Mouse (Mus musculus) layer of hippocampus, adult 2 months (tissue): ENCODE results near the gene Crispld2. TPM values are rescaled to one million over a fixed set of nuclear protein-coding genes. Genes with fewer than 3 reads are reported as not detected.

ENCODE experiments used
- DNase-seq, 2 experiments: peaks; one replicate each; pipeline ENCODE4 v3.0.0; 2022; ENCODE audit warnings: low spot score in 2 of 2
- H3K27ac ChIP-seq: fragments of 200-600 bp; 2 replicates; pipeline ENCODE4 v1.8.1; 2022
- H3K4me3 ChIP-seq: fragments of 200-600 bp; 2 replicates; pipeline ENCODE4 v1.8.1; 2022; ENCODE audit warnings: mild to moderate bottlenecking
- CTCF ChIP-seq: fragments of 200-600 bp; conservative IDR thresholded peaks from 2 replicates; pipeline ENCODE4 v1.8.1; 2022; ENCODE audit warnings: antibody characterized with exemption, mild to moderate bottlenecking, moderate library complexity
- total RNA-seq, 2 experiments: library from RNA; stranded (reverse); gene quantifications; 2 replicates each; pipeline ENCODE4 v1.2.3; 2021

Gene Crispld2
- total RNA-seq, 2 experiments from 2014 or later = 2.0 to 2.5 TPM

DNA sequence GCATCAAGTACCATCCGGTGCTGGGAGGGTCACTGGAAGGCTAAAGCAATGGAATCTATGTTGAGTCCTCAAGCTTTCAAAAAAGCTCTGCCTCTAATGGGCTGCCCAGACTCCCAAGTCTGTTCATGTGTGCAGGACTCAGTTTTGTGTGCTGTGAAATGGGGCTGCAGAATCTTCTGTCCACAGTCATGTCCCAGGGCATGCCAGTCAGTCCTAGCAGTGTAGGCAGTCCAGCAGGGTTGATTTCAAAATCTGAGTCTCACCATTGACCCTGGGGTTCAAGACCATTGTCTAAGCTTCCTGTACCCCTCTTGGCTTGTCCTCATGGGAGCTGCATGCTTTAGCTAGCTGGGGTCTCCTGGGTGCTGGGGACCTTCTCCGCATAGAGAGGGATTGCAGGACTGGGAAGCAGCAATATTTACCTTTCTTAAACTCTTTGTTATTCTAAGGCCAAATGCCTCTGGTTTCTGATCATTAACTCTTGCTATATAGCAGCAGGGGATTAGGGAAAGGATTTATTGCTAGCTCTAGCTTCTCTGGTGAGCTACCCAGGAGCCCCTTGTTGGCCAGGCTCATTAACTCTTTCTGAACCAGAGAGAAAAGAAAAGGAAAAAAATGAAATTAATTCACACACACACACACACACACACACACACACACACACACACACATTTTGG lies 12.6 kb downstream of the Crispld2 start:
- DNase-seq = no peak
- Histone ChIP-seq H3K27ac (no peak overlapping the region), H3K4me3 (no peak overlapping the region)
- no peak for TF ChIP-seq CTCF

DNA sequence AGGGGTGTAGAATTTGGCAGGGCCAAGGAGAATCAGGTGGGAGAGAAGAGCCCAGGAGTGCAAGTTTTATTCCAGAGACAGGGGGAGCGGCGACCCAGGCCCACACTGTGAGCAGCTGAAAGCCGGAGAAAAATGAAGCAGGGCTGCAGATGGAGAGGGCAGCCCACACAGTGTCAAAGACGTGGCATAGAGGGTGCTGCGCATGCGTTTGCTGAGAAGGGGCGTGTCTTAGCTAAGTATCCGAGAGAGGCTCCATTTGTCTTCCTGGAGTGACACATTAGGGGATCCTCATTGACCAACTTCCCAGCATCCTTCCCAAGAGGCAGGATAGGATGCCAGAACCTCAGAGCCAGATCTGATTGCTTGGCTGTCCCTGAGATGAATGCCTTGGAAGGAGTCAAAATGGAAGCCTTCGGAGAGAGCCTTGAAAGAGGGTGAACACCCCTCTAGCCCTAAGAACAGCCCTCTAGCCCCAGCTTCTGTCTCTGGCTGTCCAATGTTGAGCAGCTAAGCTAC lies 14.5 kb downstream of the Crispld2 start:
- no peak for DNase-seq
- H3K4me3 ChIP-seq = no peak overlapping the region
- no peak for TF ChIP-seq CTCF
- no peak overlapping the region for H3K27ac ChIP-seq

DNA sequence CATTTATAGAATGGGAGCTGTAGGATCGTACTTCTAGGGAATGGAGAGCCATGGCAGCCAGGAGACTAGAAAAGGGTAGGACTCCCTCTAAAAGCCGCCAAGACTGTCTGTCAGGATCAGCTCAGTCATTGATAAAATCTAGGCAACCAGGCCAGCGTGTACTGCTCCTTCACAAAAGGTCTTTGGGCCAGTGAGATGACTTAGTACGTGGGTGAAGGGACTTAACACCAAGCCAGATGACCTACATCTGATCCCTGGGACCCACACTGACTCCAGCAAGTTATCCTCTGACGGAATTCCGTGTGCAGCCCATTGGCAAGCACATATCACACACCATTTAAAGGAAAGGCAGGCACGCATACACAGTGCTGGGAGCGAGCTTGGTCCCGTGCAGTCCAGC lies 14.9 kb downstream of the Crispld2 start:
- DNase-seq = no peak
- TF ChIP-seq CTCF = no peak
- Histone ChIP-seq H3K27ac (no peak overlapping the region), H3K4me3 (no peak overlapping the region)

DNA sequence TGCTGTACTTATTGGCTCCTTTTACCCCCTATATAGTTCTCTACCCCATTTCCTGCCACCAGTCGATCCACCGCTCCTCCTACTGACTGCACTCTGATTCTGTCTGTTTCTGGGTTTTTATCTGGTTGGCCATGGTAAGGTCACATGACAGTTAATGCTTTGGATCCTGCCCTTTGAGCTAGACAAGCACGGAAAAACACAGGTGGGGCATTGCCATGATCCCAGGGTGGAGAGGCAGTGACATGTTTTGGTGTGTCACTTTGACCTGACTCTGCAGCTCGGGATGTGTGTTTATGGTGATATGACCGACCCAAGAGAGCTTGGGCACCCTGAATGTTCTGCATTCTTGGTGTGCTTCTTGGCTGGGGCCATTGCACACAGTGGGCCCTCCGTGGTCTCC lies 17.0 kb downstream of the Crispld2 start:
- H3K4me3 ChIP-seq = no peak overlapping the region
- DNase-seq = no peak
- TF ChIP-seq CTCF = no peak
- H3K27ac ChIP-seq = no peak overlapping the region

DNA sequence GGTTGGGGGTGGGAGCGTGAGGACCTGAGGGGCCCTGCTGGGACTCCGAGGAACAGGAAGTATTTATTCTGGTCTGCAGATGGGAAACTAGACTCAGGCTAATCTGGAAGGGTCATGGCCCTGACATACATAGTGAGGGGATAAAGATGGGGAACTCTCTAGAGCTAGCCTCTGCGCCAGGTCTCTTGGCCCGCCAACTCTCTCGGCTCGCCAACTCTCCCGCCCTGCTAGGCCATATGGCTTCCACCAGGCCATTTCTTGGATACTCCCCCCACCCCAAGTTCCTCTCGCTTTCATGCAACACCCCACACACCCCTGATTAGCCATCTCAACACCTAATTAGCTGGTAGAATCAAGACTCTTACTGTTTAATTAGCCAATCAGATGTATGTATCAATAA lies 20.3 kb downstream of the Crispld2 start:
- DNase-seq = no peak
- no peak for TF ChIP-seq CTCF
- H3K4me3 ChIP-seq = no peak overlapping the region
- no peak overlapping the region for H3K27ac ChIP-seq

DNA sequence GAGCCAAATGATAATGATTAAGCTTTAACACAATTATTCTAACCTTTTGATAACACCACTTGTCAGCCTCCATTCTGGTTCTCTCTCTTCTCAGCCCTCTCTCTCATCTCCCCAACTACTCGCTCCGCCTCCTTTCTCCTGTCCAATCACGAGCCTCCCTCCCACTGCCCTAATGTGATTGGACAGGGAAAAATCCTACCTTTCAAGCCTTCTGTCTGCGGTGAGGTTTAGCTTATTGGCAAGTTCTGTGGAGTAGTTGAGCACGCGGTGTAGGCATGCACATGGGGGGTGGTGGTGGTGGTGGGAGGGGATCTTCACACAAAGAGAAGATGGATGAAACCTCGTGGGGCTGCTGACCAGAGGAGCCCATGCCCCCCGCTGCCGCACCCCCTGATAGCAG lies 20.7 kb downstream of the Crispld2 start:
- no peak for DNase-seq
- Histone ChIP-seq H3K27ac (no peak overlapping the region), H3K4me3 (no peak overlapping the region)
- TF ChIP-seq CTCF = no peak

DNA sequence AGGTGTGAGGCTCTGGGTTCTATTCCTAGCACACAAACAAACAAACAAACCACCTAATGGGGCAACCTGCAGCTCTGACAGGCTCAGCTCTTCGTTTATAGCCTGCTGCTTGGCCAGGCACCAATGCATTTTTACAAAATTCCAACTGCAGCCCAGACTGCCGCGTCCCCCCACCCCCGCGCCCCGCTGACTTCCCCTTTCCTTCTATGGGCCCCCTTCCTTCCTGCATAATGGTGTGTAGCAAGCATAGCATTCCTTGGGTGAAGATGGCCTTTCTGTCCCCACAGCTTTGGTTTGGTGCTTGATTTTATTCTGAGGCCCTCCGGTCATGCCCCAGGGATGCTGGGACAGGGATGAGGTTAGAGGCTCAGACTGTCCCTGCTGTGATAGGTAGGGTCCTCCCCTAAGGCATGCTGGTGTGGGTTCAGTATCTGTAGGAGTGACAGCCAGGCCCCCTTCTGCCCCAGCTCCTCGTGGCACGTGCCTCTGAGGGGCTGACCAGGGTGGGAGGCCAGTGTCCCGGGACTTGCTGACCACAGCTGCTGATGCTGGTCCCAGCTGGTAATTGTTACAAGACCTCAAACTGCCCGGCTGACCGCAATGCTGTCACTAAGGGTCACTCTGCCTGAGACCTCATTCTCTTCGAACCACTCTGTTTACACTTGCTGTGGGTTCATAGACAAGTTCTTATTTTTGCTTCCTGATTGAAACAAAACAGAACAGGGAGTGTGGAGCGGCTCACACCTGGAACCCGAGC lies 22.2 kb downstream of the Crispld2 start:
- Histone ChIP-seq H3K27ac (no peak overlapping the region), H3K4me3 (no peak overlapping the region)
- no peak for DNase-seq
- no peak for TF ChIP-seq CTCF

DNA sequence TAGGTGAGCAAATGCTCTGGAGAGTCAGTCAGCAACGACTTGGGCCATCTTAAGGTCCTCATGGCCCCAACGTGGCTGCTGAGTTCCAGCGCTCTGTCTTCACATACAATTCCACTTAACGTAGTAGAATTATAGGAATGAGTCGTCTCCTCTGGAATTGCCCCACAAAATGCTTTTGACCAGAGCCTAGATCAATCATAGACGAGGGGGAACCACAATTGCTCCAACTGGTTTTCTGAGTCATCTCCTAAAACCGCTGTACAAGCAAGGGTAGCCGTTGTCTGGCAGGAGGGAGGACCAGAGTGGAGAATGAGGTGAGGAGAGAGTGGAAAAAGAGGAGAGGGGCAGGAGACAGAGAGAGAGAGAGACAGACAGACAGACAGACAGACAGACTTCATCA lies 23.7 kb downstream of the Crispld2 start:
- no peak for DNase-seq

DNA sequence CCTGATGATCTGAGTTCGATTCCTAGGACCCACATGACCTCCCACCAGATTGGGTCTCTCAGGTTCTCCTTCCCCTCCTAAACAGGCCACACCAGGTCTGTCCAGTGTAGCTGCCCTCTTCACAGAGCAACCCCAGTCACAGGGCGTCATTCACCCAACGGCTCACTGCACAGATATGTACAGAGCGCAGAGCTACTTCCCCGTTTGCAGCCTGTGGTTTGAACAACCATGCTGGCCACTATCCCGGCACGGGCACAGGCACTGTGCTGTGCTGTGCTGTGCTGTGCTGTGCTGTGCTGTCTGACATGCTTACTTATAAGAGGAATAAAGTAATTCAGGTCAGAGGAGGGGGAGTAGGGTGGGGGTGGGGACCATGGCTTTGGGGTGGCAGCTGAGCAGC lies 24.2 kb downstream of the Crispld2 start:
- DNase-seq = no peak
- Histone ChIP-seq H3K4me3 (no peak overlapping the region), H3K27ac (no peak overlapping the region)
- no peak for TF ChIP-seq CTCF

More for the DNA sequence above, 23.7 kb downstream of the Crispld2 start:
- no peak for TF ChIP-seq CTCF
- no peak overlapping the region for H3K27ac ChIP-seq
- no peak overlapping the region for H3K4me3 ChIP-seq

DNA sequence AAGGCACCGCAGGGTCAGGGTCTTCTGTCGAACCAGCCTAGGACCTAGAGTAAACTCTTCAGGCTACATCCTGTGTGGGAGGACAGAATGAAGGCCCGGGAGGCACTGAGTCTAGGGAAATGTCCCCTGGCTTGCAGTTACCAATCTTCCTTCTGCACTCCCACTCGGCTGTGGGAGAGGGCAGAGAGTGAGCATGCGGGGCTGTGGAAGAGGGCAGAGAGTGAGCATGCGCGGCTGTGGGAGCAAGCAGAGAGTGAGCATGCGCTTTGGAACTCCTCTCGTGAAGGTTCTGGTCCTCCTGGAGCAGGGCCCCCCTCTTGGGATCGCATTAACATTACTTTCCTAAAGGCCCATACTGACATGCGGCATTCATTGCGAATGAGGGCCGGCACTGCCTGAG lies 25.1 kb downstream of the Crispld2 start:
- no peak for DNase-seq
- Histone ChIP-seq H3K4me3 (no peak overlapping the region), H3K27ac (no peak overlapping the region)
- no peak for TF ChIP-seq CTCF

DNA sequence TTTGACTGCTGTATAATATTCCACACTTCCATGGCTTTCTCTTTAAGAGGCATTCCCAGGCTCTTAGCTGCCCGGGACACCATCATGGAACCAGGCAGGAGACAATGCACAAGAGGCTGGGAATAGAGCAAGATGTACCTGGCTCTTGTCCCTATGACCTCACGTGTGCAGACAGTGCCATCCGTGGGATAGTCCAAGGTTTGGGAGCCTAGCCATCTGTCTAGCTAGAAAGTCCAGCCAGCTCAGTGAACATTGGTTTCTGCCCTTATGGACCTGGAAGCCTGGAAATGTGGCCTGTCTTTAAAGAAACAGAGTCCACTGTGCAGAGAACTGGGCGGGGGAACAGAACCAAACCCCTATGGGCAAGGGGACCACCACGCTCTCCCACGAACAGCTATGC lies 25.5 kb downstream of the Crispld2 start:
- no peak for DNase-seq
- TF ChIP-seq CTCF = no peak
- Histone ChIP-seq H3K27ac (no peak overlapping the region), H3K4me3 (no peak overlapping the region)

DNA sequence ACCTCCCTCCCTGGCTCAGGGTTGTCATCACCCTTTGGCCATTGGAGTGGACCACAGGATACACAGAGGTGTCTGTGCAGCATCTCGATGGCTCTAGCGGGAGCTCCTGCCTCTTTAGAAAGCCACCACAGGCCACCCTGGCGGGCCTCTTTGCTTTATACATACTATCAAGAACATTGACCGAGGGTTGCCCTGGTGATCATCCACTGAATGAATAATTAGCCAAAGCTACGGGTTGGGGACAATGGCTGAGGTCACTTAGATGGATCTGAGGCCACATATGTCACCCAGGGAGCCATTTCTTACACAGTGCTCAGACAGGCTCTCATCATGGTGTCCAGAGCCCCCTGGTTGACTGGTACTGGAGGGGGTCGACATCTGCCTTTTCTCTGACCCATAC lies 26.1 kb downstream of the Crispld2 start:
- H3K4me3 ChIP-seq = no peak overlapping the region
- TF ChIP-seq CTCF = no peak
- H3K27ac ChIP-seq = no peak overlapping the region
- no peak for DNase-seq

DNA sequence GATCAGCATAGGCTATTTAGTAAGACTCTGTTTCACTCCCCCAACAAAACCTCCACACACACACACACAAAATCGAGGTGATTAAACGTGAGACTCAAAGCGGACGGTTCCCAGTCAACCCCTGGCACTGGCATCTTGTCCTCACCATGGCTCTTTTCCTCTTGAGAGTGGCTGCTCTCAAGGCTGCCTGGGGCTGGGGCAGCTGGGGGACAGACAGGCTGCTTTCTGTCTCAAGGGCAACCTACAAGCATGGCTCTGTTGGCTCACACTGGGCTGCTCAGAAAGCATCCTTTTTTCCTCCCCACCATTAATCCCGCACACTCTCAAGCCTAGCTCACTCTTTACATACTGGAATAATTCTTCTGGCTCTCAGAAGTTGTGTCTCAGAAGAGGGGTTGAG lies 27.1 kb downstream of the Crispld2 start:
- no peak for DNase-seq
- Histone ChIP-seq H3K27ac (no peak overlapping the region), H3K4me3 (no peak overlapping the region)
- no peak for TF ChIP-seq CTCF

DNA sequence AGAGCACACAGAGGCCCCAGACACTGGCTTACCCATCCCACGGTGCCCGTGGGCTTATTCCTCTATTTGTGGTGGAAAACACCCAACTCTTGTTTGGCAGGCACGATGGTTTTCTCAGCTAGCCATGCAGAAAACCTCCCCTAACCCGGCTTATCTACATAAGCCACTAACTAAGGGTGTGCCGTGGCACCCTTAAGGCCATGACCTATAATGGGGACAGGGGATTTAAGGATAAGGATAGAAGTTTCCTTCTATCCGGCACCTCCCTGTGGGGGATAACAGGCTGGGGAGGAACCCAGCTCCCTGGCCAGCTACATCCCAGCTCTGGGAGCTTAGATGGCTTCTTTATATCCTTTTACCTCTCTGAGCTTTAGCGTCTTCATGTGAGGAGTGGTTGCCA lies 28.1 kb downstream of the Crispld2 start:
- no peak for DNase-seq
- H3K4me3 ChIP-seq = no peak overlapping the region
- H3K27ac ChIP-seq = no peak overlapping the region
- no peak for TF ChIP-seq CTCF
